Mouse (Mus musculus): ENCODE results near the gene Npas4.
"Not testable (repeated sequence)": the region's sequence is repeated elsewhere in the genome, so short reads cannot be mapped to it uniquely, and the experiment has no call there.

The Npas4 gene

DNA sequence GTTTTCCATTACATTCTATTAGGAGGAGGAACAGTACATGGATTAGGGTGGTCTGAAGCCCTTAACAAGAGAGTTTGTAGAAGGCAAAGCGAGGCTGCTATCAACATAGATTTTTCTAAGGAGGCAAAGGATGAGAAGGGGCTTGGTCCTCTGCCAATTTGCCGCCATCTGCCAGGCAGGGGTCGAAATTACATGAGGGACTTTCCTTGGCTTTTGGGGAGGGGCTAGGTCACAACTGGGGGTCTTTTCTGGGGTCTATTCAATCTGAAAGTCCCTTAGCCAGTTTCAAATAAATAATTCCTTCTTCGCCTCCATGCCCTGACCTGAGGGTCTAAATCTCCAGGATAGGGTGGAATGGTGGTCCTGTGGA is at the start of gene Npas4:
Npas4 (minus strand) TSS at position 61 of the 370 bp plus-strand sequence.
- no peak for DNase-seq

- DNase-seq: no peak
Observed at GRCm38 (mm10) chr19:5039301-5040114, 49.4 kb upstream of the Npas4 start.

- peak; percentile 93 for DNase-seq
Observed at GRCm38 (mm10) chr19:5038709-5039156, 48.6 kb upstream of the Npas4 start, which contains the start of the genes B4gat1 and AC124502.3. B4gat1 (plus strand) TSS chr19:5038826. AC124502.3 (plus strand) TSS chr19:5038891.

- DNase-seq: peak; percentile 81
Observed at GRCm38 (mm10) chr19:5037678-5038571, 47.8 kb upstream of the Npas4 start.

DNA sequence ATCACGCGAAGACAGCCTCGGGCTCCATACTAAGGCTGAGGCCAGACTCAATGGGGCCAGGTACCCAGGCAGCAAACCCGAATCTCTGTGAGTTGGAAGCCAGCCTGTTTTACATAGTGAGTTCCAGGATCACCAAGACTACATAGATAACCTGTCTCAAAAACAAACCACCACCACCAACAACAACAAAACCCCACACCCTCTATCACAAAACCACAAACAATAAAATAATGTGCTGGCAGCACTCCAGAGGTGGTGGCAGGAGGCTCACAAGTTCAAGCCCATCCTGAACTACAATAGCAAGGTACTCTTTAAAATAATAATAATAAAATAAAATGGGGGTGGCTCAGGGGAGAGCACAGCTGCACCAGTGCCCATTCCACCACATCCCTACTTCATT is 46.5 kb upstream of the Npas4 start:
- DNase-seq: no peak

DNA sequence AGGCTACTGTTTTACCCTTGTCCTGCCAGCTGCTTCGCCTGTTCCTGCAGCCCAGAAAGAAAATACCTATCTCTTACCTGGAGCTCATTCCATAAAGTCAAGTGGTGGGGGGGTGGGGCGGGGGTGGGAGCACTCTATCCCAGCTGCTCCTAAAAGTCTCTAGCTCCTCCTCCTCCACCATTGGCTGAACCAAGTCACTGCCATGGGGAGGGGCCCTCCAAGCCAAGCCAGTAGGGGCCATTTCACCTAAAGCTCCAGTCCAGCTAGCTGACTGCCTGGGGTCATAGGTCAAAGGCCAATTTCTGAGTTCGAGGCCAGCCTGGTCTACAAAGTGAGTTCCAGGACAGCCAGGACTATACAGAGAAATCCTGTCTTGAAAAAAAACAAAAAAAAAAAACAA is 42.6 kb upstream of the Npas4 start:
- no peak for DNase-seq

- DNase-seq: no peak
Observed at GRCm38 (mm10) chr19:5026111-5026510, 36.0 kb upstream of the Npas4 start.

- DNase-seq: peak; percentile 91
Observed at GRCm38 (mm10) chr19:5023621-5024479, 33.7 kb upstream of the Npas4 start, which contains the start of gene Slc29a2. Slc29a2 (plus strand) TSS chr19:5023860.

DNA sequence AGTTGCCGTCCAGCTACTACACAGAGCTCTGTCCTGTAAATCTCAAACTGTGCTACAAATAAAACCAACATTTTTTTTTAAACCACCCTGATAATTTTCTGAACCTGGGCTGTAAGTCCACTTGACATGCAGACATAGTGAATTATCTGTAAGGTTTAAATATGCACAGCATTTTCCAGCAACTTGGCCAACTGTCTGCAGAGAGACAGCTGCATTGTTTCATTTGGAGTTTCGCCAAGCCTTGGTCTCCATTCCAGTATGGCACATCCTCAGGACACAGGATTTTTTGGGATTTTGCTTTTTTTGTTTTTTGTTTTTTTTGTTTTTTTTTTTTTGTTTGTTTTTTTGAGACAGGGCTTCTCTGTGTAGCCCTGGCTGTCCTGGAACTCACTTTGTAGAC is 31.3 kb upstream of the Npas4 start:
- no peak for DNase-seq

DNA sequence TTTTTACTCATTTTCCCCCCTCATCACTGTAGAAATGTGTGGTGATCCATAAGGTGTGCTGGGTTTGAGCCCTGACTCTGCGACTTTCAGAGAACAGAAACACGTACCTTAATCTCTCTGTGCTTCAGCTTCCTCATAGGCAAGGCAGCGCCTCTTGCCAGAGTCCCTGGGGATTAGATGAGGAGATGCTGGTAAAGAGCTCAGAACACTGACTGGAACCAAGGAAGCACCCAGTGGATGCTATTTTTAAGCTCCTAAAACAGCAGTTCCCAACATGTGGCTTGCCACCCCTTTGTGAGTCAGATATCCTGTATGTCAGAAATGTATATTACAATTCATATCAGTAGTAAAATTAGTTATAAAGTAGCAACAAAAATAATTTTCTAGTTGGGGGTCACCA is 28.1 kb upstream of the Npas4 start:
- no peak for DNase-seq

DNA sequence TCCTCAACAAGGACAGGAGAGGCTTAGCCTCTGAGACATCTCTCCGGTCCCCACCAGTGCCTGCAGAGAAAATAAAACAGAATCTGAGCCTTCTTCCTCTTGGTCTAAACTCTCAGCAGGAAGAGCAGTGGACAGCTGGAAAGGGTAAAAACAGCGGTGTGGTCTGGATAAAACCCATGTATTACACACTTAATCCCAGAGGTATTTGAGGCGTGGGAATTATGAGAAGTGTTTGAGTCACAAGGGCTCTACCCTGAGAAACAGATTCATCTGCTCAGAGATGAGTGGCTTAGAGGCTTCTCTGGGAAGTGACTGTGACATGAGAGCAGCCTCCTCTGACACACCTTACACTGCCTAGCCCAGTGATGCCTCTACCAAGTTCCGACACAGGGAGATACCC is 27.5 kb upstream of the Npas4 start:
- no peak for DNase-seq

GRCm38 (mm10) chr19:5016782-5017181 is 26.7 kb upstream of the Npas4 start:
- DNase-seq: no peak

DNA sequence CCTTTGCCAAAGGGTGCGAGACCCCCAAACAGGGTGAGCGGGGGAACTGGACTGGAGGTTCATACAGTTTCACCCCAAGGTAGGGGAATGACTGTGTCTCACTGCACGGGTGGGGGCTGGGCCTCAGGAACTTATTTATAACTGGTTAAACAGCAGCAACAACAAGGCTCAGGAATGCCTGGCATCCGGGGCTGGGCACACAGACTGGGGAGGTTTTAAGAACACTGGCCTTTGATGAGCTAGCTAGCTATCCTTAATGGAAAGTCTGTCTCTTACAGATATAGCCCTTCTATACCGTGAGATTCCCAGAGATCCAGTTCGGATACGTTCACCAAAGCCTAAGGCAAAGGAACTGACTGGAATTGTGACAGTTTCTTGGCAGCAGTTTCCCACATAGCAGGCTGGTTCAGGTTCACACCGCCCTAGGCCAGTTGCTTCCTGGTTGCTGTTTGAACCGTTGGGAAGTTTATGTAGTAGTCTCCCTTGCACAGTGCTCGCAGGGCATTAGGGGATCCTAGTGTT is 26.2 kb upstream of the Npas4 start:
- DNase-seq: no peak

- no peak for DNase-seq
Observed at GRCm38 (mm10) chr19:5014961-5015398, 24.9 kb upstream of the Npas4 start.

GRCm38 (mm10) chr19:5013138-5013537 is 23.0 kb upstream of the Npas4 start:
- no peak for DNase-seq

DNA sequence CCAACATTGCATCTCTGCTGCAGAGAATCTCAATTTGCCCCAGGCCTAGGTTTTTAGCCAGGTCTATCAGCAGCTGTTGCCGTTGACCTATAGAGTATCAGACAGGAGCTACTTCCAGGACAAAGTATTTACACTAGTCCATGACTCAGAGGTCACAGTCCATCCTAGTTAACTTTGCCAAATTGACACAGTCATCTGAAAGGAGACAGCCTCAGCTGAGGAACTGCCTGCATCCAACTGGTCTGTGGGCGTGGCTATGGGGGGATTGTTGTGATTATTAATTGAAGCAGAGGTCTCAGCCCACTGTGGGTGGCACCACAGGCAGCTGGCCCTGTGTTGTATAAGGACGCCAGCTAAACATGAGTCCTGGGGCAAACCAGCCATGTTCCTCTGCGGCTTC is 14.8 kb upstream of the Npas4 start:
- no peak for DNase-seq

DNA sequence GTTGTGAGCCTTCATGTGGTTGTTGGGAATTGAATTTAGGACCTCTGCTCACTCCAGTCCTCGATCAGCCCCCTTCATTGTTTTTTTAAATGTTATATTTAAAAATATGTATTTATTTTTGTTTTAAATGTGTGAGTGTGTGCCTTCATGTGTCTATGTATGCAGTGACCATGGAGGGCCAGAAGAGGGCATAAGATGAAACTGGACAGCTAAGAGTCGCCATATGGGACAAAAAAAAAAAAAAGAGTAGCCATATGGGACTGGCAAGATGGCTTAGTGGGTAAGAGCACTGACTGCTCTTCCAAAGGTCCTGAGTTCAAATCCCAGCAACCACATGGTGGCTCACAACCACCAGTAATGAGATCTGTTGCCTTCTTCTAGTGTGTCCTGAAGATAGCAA is 13.5 kb upstream of the Npas4 start:
- not testable (repeated sequence) for DNase-seq

DNA sequence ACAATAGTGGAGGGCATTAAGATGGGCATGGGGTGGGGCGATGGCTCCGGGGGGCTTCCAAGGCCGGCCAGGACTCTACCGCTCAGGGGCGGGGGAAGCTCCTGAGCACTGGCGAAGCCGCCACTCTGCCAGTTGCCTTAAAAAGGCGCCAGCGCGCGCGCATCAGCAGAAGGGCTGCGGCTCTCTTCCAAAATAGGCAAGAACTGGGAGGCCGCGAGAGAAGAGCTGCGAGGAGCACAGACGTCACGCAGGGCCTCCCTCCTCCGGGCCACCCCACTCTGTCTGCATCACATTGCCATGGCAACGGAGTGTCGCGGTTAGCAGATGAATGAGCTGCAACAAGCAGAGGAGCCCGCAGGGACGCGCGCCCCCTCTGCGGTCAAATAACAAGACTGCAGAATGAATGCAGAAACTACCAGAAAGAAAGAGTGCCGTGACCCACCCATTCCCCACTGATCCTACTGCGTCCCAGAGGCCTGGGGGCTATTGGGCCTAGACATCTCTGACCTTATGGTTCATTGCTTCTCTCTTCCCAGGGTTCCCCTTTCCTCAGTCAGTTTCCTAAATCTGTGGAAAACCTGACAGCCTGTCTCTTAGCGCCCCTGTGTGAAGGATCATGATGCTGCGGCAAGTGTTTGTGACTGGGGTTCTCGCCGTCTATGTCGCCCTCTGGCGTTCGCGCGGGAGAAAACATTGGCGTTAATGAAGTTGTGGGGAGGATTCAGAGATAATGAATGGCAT is 11.7 kb upstream of the Npas4 start:
- DNase-seq: peak; percentile 95

DNA sequence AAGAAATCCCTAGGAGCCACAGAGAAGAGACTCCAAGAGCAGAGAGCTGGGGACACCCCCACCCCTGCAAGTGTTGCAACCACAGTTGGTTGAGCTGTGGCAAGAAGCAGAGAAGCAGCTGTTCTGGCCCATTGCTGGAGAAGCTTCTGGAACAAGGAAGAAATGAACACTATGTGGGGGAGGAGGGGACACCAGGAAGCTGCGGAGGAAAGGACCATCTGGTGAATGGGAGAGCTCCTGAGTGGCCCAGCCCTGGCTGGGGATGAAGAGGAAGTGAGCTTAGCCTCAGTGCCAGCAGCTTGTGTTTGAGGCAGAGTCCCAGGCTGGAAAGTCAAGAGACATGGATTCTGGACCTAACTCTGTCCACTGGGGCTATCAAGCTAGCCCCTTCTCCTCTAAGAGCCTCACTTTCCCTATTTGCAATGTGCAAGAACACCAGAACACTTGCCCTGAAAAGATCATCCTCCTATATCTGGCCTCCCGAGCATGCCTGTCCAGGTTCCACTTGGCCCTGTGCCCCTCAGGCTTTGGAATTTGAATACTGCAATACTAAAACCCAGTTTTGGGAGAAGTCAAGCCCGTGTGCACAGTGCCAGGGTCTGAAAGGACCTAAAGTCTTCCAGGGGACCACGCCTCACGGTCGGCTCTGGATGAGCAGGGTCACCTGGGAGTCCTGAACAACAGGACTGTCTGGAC is 9.5 kb upstream of the Npas4 start:
- peak; percentile 63 for DNase-seq

DNA sequence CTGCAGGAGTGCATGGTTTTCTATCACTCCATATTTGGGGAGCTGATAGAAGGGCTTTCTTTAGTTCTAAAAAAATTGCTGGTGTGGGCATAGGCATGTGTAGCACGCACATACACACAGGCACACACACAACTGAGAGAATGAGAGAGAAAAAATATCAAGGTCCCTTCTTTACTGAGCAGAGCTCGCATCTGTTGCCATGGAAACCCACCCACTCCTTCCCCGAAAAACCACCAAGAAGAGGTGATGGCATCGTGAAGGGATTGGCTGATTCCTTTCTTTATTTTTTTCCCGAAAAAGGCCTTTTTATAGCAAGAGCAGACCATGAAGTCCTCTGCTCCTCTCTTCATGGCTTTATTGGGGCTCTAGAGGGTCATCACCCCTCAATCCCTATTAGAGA is 3.9 kb upstream of the Npas4 start:
- peak; percentile 87 for DNase-seq

DNA sequence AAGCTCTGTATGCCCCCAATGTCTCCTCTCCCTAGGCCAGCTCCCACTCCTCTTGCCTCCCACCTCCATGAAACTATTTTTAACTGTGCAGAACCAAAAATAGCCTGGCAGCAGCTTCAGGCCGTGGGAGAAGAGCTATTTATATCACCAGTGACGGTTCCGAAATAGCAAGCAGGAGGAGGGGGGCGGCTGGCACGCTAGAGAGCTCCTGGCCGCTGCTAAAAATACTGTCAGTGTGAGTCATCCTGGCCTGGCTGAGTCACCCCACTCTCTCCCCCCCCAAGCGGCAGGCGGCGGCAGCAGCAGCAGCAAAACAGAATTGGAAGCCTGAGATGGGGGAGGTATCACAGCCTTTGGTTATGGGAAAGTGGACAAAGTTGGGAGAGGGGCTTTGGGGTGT is 2.8 kb upstream of the Npas4 start:
- DNase-seq: peak; percentile 85
